Mouse (Mus musculus): ENCODE results near the gene Akr1d1. TPM values are rescaled to one million over a fixed set of nuclear protein-coding genes. Genes with fewer than 3 reads are reported as not detected.

Gene Akr1d1
- polyA plus RNA-seq, 1 experiment from 2014 or later, result not detected

DNA sequence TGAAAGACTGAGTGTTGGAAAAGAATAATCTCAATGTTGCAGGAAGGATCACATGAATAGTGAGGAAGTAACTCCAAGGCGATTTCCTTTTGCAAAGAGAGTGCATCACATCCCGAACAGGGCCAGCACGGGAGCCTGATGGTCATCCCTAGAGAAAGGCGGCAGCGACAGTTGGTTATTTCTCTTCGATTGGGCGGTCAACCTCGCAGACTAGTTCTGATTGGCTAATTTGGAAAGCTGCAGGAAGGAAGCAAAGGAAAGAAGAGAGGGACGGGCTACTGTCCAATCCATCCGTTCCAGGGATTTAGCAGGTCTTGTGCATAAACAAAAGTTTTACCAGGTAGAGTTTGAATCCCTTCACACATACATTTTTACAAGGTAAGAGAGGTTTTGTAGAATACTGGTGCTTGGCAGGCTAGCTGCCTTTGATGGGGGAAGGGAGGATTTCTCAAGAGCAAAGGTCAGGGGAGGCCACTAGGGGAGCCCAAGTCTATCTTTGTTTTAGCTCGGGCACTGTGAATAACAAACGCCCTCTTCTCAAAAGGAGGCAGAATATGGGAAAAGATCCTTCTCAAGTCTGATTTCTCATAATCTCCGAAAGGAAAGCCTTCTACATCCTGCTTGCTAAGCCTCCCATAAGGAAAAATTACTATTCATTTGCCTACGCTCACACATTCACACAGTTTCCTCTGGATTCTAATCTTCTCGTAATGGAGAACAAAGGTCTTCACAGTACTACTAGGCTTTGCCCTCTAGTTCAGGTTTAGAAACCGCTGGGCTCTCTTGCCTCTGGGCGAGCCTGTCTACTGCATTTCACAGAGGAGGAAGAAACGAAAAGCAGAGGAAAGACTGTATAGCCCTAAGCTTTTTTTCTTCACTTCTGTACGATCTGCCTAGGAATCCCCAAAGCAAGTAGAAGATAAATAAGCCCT is 62.4 kb downstream of the Akr1d1 start:
- H3K36me3 ChIP-seq (ENCODE audit: inconsistent target), result no peaks in the 10 kb centered on the region
- no peak overlapping the region for H3K4me3 ChIP-seq (ENCODE audit: inconsistent target)
- WGBS (ENCODE audit: missing documents), result 69% methylated on average over 18 of the region's 19 CpGs
- H3K79me2 ChIP-seq (ENCODE audit: inconsistent target), result no peaks in the 10 kb centered on the region
- H3K27ac ChIP-seq, result no peak overlapping the region

DNA sequence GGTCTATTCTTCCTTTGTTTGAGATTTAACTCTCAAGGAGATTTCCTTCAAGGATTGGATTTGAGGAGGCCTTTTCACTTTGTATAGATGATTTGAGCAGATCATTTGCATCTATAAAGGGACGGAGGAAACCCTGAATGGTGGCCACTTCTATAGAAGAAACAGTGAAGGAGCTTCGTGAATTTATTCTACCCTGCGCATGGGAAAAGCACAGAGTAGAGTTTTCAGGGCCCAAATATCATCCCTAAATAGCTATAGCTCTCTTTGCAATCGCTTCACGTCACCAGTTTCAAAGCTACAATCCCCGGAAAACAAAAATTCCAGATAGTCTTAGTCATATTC is 63.0 kb downstream of the Akr1d1 start:
- Histone ChIP-seq H3K79me2 (ENCODE audit: inconsistent target) (no peaks in the 10 kb centered on the region), H3K27ac (no peak overlapping the region), H3K4me3 (ENCODE audit: inconsistent target) (no peak overlapping the region), H3K36me3 (ENCODE audit: inconsistent target) (no peaks in the 10 kb centered on the region)
- WGBS (ENCODE audit: missing documents), result 93% methylated on average over 5 of the region's 6 CpGs

DNA sequence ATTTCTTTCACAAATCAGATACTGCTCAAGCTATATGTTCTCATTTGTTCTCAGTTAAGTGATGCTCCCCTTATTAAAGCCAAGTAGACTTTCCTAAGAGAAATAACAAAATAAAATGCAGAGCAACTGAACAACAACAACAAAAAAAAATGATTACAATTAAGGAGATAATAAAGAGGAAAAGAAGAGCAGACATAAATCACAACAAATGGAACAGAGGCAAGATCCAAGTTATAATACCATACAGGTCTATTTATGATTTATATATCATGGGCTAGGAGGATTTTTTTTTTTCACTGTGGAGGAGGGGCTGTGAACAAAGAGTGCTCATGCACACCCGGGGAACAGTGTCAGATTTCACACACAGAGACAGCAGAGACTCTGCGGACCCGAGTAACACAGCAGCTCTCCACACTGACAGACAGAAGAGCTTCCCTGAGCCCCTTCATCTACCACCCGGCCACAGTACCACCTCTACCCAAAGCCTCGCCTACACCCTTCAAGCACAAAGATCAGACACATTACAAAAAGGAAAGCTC is 63.6 kb downstream of the Akr1d1 start:
- Histone ChIP-seq H3K36me3 (ENCODE audit: inconsistent target) (no peaks in the 10 kb centered on the region), H3K79me2 (ENCODE audit: inconsistent target) (no peaks in the 10 kb centered on the region), H3K27ac (no peak overlapping the region), H3K4me3 (ENCODE audit: inconsistent target) (no peak overlapping the region)
- WGBS (ENCODE audit: missing documents), result 87% methylated on average over 5 of the region's 5 CpGs

DNA sequence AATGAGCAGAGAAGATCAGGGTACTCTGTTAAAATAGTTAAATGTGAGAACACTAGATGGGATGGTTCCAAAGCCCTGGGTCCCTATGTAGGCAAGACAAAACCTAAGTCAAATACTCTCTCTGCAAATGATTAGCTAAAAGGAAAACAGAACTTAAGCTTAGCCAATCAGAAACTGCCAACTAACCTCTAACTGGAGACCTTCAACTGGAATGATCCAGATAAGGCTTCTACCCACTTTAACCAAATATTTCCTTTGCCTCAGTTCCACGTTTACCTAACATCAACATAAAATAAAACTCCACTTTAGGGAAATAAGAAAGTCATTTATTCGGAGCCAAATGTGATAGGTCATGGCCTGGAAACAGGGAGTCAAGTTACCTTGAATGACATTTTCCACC is 67.1 kb downstream of the Akr1d1 start:
- Histone ChIP-seq H3K4me3 (ENCODE audit: inconsistent target) (no peak overlapping the region), H3K36me3 (ENCODE audit: inconsistent target) (no peaks in the 10 kb centered on the region), H3K27ac (no peak overlapping the region), H3K79me2 (ENCODE audit: inconsistent target) (no peaks in the 10 kb centered on the region)
- 71% methylated on average over 2 of the region's 2 CpGs for WGBS (ENCODE audit: missing documents)

DNA sequence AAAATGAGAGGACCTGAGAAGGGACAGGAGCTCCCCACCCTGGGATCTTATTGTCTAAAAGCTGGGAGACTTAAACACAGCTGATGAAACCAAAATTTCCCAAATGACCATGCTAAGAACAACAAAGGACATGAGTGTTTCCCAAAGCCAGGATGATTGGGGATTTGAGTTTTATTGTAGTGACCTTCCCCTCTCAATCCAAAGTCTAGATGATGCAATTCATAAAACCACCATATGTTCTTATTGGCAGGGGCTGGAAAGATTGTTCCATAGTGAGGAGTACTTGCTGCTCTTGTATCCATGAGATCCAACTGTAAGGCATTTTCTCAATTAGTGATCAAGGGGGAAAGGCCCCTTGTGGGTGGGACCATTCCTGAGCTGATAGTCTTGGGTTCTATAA is 68.1 kb downstream of the Akr1d1 start:
- Histone ChIP-seq H3K79me2 (ENCODE audit: inconsistent target) (no peaks in the 10 kb centered on the region), H3K4me3 (ENCODE audit: inconsistent target) (no peak overlapping the region), H3K36me3 (ENCODE audit: inconsistent target) (no peaks in the 10 kb centered on the region), H3K27ac (no peak overlapping the region)

DNA sequence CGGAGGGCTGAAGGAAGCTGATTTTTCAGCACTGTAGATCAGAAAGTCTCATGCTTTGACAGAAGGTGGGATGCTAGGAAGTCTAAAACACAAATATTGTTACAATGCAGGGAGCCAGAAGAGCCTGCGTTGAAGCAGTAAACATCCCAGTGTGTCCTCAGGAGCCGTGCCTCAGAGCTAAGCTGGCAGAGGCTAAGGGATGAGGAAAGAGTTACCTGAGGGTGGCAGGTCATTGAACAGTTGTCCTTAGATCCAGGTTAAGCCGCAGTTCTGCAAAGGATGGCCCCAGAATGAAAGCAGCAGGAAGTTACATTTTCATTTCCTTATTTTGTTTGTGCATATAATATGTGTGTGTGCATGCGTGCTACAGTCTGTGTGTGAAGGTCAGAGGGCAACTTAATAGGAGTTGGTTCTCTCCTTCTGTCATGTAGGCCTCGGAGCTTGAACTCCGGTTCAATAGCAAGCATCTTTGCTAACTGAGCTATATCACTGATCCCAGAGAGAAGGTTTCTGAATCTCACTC is 71.1 kb downstream of the Akr1d1 start:
- H3K36me3 ChIP-seq (ENCODE audit: inconsistent target), result no peaks in the 10 kb centered on the region
- H3K27ac ChIP-seq, result no peak overlapping the region
- H3K4me3 ChIP-seq (ENCODE audit: inconsistent target), result no peak overlapping the region
- WGBS (ENCODE audit: missing documents), result 69% methylated on average over 7 of the region's 7 CpGs
- no peaks in the 10 kb centered on the region for H3K79me2 ChIP-seq (ENCODE audit: inconsistent target)

DNA sequence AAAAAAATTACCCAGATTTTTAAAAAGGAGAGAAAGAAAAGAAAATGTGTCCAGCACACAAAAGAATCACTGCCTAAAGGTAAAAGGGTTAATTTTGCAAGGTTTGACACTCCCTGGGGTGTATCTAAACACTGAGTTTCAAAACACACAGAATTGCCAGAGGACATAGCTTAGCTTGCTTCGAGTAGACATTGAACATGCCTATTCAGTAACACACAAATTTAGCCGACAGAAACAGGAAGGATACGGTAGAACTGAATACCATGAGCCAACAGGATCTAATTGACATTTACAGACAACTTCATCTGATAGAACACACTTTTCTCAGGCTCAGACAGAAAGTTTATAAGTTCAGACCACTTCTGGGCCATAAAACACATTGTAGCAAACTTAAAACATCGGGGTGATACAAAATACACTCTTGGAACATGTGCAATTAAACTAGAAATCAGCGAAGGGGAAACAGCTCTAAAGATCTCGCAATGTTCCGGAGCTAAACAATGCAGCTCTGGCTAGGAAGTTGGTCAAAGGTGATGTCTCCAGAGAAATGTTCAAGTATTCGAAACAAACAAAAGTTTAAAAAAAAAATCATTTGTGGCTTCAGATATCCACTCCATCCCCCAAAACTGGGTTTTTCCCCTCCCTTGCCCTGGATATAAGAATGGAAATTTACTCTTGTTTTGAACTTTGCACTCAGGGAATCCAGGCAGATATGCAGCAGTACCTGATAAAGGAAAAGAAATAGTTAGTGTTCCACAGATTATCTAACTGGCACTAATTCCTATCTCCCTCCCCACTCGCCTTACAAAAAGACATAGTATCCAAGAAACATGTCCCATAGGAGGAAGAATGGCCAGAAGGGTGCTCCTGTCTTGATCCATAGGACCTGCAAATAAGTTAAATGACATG is 73.1 kb downstream of the Akr1d1 start:
- WGBS (ENCODE audit: missing documents), result 46% methylated on average over 9 of the region's 9 CpGs

DNA sequence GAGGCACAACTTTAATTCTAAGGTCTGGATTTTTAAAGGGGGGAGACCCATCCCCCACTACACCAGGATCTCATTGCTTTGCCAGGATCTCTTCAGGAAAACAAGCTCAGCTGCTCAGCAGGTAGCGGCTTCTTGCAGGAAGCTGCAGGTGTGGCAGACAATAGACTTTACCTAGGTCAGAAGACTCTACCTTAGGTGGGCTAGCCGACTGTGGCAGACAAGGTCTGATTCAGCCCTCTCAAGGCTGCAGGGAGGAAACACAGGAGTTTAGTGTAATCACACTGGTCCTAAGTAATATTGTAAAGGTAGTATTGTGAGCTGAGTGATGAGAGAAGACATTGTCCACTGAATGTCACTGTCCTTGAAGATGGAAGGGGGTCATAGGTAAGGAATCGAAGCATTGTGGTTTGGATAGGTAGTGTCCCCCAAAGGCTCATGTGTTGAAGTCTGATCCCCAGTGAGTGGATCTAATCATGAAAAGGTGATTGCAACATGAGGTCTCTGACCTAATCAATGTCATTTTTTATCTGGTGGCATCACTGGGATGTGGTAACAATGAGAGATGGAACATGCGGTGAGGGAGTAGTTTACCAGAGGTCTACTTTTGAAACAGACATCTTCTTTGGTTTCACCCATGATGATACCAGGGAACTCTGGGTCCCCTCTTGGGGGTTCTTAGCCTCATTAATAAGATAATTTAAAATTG is 74.4 kb downstream of the Akr1d1 start:
- Histone ChIP-seq H3K27ac (no peak overlapping the region), H3K79me2 (ENCODE audit: inconsistent target) (no peaks in the 10 kb centered on the region), H3K36me3 (ENCODE audit: inconsistent target) (no peaks in the 10 kb centered on the region), H3K4me3 (ENCODE audit: inconsistent target) (no peak overlapping the region)
- 88% methylated on average over 4 of the region's 4 CpGs for WGBS (ENCODE audit: missing documents)

More for the DNA sequence above, 73.1 kb downstream of the Akr1d1 start:
- H3K4me3 ChIP-seq (ENCODE audit: inconsistent target), result no peak overlapping the region
- no peaks in the 10 kb centered on the region for H3K36me3 ChIP-seq (ENCODE audit: inconsistent target)
- H3K27ac ChIP-seq, result no peak overlapping the region
- no peaks in the 10 kb centered on the region for H3K79me2 ChIP-seq (ENCODE audit: inconsistent target)

DNA sequence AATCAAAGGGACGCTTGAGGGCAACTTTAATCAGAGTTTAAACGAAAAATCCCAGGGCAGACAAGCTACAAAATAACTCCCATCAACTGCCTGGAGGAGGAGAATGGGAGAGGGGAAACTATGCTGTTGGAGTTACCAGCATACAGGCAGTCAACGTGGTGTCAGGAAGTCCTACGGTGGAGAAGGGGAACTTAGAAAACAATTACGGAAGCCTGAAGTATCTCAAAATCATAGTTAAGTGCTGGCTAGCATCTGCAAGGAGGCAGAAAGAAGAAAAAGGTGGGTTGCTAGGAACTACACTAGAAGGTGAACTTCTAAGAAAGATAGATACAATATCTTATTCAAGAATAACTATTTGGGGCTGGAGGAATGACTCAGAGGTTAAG is 74.9 kb downstream of the Akr1d1 start:
- Histone ChIP-seq H3K36me3 (ENCODE audit: inconsistent target) (no peaks in the 10 kb centered on the region), H3K27ac (no peak overlapping the region), H3K4me3 (ENCODE audit: inconsistent target) (no peak overlapping the region), H3K79me2 (ENCODE audit: inconsistent target) (no peaks in the 10 kb centered on the region)
- 41% methylated on average over 5 of the region's 5 CpGs for WGBS (ENCODE audit: missing documents)

DNA sequence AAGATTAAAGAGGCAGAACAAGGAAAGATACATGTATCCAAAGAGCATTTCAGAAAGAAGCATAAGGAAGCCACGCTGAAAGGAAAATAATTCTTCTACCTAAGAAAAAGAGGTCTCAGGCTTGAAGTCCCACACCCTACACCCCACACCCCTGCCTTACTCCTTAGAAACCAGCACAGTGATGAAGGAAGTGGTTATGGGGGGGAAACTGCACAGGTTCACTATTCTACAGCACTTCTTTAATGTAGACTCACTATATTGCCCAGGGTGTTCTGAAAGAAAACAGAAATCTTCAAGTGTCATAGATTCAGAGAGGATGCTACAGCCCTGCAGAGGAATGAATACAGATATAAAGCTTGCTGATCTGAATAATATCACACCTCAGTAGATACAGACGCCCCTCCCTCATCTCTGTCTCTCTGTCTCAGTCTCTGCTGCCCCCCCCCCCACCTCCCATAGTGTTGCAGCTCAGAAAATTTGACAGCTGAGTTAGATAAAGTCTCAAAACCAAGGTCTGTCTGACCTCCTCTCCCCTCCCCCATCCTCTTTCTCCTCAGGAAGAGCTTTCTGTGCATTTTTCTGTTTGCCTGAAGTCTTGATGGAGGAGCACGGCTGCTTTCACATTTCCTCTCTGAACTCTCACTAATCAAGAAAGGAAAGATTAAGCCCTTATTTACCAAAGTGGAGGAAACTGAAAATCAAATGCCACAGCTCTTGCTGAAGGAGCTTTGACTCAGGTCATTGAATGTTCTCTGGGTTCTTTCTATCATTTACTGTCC is 77.7 kb downstream of the Akr1d1 start:
- no peaks in the 10 kb centered on the region for H3K36me3 ChIP-seq (ENCODE audit: inconsistent target)
- no peak overlapping the region for H3K4me3 ChIP-seq (ENCODE audit: inconsistent target)
- no peaks in the 10 kb centered on the region for H3K79me2 ChIP-seq (ENCODE audit: inconsistent target)
- 50% methylated on average over 3 of the region's 3 CpGs for WGBS (ENCODE audit: missing documents)
- H3K27ac ChIP-seq, result no peak overlapping the region

DNA sequence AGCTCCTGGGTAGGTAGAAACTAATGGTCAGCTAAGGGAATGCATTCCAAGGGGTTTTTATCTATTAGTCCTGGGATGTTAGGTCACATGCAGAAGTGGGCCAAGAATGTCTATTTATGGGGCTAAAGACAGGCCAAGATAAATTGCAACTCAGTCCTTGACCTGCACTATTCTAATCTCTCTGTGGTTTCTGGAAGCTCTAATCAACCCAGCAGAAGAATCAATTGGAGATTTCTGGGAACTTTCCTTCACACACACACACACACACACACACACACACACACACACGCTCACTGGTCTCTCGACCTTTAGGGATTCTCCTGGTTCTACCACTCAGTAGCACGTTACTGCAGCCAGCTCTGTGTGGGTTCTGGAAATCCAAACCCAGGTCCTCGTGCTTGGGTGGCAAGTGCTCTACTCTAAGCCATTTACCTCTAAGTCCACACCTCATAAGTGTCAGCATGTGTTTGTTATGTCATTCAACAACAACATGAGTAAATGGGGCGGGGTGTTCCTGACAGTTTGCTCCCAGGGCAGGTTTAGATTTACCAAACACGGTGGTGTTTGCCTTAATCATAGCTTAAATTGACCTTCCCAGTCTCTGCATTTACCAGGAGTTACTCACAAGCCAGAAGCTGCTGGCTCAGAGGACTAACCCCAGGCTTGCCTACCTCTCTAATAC is 82.8 kb downstream of the Akr1d1 start:
- H3K79me2 ChIP-seq (ENCODE audit: inconsistent target), result no peaks in the 10 kb centered on the region
- WGBS (ENCODE audit: missing documents), result 95% methylated on average over 6 of the region's 6 CpGs

DNA sequence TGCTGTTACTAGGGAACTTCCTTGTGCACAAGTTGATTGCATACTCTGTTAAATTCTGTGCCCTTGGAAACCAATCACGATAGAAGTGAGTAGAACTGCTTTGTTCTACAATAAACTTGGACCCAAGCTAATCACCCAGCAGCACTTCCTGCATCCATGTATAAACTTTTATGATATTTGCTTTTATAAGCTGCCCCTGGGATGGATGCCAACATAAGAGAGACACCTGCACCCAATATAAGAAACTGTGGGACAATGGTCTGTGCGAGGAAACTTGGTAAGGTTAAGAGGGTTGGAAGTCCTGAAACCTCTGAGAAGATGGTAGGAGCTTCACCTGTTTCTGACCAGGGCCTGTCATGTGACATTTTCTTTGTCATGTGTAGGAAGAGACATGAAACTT is 85.5 kb downstream of the Akr1d1 start:
- 78% methylated on average over 2 of the region's 2 CpGs for WGBS (ENCODE audit: missing documents)
- Histone ChIP-seq H3K79me2 (ENCODE audit: inconsistent target) (no peaks in the 10 kb centered on the region), H3K4me3 (ENCODE audit: inconsistent target) (no peak overlapping the region), H3K27ac (no peak overlapping the region), H3K36me3 (ENCODE audit: inconsistent target) (no peaks in the 10 kb centered on the region)

More for the DNA sequence above, 82.8 kb downstream of the Akr1d1 start:
- Histone ChIP-seq H3K36me3 (ENCODE audit: inconsistent target) (no peaks in the 10 kb centered on the region), H3K27ac (no peak overlapping the region), H3K4me3 (ENCODE audit: inconsistent target) (no peak overlapping the region)

DNA sequence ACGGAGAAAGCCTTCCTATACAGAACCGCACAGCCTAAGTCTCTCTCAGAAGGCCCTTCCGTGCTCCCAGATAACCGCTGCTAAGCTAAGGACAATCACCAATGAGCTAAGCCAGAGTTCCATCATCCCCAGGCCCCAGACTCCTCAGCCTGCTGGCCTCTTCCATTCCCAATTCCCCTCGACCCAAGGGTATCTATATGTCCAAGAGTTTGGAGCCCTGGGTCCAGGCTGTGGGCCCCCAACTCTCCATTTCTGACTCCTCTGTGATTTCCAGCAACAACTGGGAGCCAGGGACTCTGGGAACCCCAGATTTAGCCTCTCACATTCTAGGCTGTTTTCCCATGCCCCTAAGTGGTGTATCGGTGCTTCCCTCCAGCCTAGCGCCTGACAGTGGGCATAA is 86.2 kb downstream of the Akr1d1 start:
- 95% methylated on average over 7 of the region's 7 CpGs for WGBS (ENCODE audit: missing documents)
- Histone ChIP-seq H3K79me2 (ENCODE audit: inconsistent target) (no peaks in the 10 kb centered on the region), H3K4me3 (ENCODE audit: inconsistent target) (no peak overlapping the region), H3K36me3 (ENCODE audit: inconsistent target) (no peaks in the 10 kb centered on the region), H3K27ac (no peak overlapping the region)
